Mouse (Mus musculus) stomach, embryonic 15.5 days (tissue): ENCODE data around the gene Olfr692. TPM values are rescaled to one million over a fixed set of nuclear protein-coding genes. Genes with fewer than 3 reads are reported as not detected.
"Not testable (repeated sequence)": the region's sequence is repeated elsewhere in the genome, so short reads cannot be mapped to it uniquely, and the experiment has no call there.

ENCODE experiments used
- ATAC-seq: fragments of 200-750 bp; cut with Nextera tagmentation; 2 replicates; pipeline ENCODE4 v1.8.0; 2017; ENCODE audit warnings: low read depth, moderate number of reproducible peaks, moderate TSS enrichment; ENCODE audit not compliant: insufficient read depth, low FRiP score
- H3K27ac ChIP-seq: fragments of 300-500 bp; sonication (generic); 2 replicates; pipeline ENCODE4 v1.5.1; 2015; ENCODE audit warnings: mild to moderate bottlenecking, inconsistent platforms
- H3K27me3 ChIP-seq: fragments of 300-500 bp; sonication (generic); replicated peaks from 2 replicates; pipeline ENCODE4 v1.6.1; 2015; ENCODE audit warnings: inconsistent platforms
- H3K36me3 ChIP-seq: fragments of 300-500 bp; sonication (generic); 2 replicates; pipeline ENCODE4 v1.6.1; 2015; ENCODE audit warnings: inconsistent platforms
- H3K4me1 ChIP-seq: fragments of 300-500 bp; sonication (generic); 2 replicates; pipeline ENCODE4 v1.6.1; 2015; ENCODE audit warnings: inconsistent platforms
- H3K4me2 ChIP-seq: fragments of 300-500 bp; sonication (generic); 2 replicates; pipeline ENCODE4 v1.6.1; 2015; ENCODE audit warnings: mild to moderate bottlenecking, inconsistent platforms
- H3K4me3 ChIP-seq: fragments of 300-500 bp; sonication (generic); replicated peaks from 2 replicates; pipeline ENCODE4 v1.5.1; 2015; ENCODE audit warnings: inconsistent platforms
- H3K9ac ChIP-seq: fragments of 300-500 bp; sonication (generic); 2 replicates; pipeline ENCODE4 v1.6.1; 2015; ENCODE audit warnings: inconsistent platforms
- H3K9me3 ChIP-seq: fragments of 300-500 bp; sonication (generic); 2 replicates; pipeline ENCODE4 v1.6.1; 2016; ENCODE audit warnings: inconsistent platforms
- WGBS: fragments of 180-500 bp; shearing (Covaris S2); methylation state at CpG from one replicate; pipeline ENCODE4 v1.1.7; 2015; 5-methylcytosine and 5-hydroxymethylcytosine counted together
- polyA plus RNA-seq: library from polyadenylated mRNA; unstranded; fragments of >200 nt; fragmentation: Nextera tagmentation; extraction: Ambion mirVana; gene quantifications from 2 replicates; pipeline ENCODE4 v1.2.1, GENCODE M21; 2015

Gene Olfr692
- polyA plus RNA-seq, 1 experiment from 2014 or later = not detected

- not testable (repeated sequence) for ATAC-seq, H3K4me1 ChIP-seq, H3K36me3 ChIP-seq, H3K4me2 ChIP-seq, H3K9ac ChIP-seq, H3K4me3 ChIP-seq, H3K27ac ChIP-seq, H3K9me3 ChIP-seq, H3K27me3 ChIP-seq
- WGBS = 56% methylated on average over 8 of the region's 8 CpGs
These were observed 44.0 kb downstream of the Olfr692 start for GRCm38 (mm10) chr7:105411874-105412632.

- Histone ChIP-seq H3K27me3 (no peaks in the 10 kb centered on the region), H3K4me3 (no peak overlapping the region), H3K9me3 (no peaks in the 10 kb centered on the region), H3K4me2 (no peak overlapping the region), H3K4me1 (no peaks in the 10 kb centered on the region), H3K27ac (no peak overlapping the region), H3K9ac (no peak overlapping the region), H3K36me3 (no peaks in the 10 kb centered on the region)
- ATAC-seq = no peak
- 48% methylated on average over 6 of the region's 6 CpGs for WGBS
These were observed 46.4 kb downstream of the Olfr692 start for GRCm38 (mm10) chr7:105414385-105414784.

GRCm38 (mm10) chr7:105416529-105416928 lies 48.5 kb downstream of the Olfr692 start:
- no peak for ATAC-seq

DNA sequence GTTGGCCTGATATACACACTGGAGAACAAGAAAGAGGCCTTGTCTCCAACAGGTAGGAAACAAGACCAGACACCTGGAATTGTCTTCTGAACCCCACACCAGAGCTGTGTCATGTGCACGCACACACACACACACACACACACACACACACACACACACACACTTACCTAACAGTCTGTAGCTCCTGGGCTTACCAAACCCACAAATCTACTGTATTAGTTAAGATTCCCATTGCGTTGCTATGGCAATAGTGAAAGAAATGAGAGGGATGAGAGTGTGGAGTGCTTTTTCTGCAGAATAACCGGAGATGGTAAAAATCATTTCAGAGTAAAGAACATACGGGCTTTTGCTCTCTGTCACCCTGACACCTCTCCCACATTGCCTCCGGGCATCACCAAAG lies 50.1 kb downstream of the Olfr692 start:
- H3K27me3 ChIP-seq = no peaks in the 10 kb centered on the region
- H3K9me3 ChIP-seq = no peaks in the 10 kb centered on the region
- H3K9ac ChIP-seq = no peak overlapping the region
- no peaks in the 10 kb centered on the region for H3K4me1 ChIP-seq
- no peak overlapping the region for H3K4me3 ChIP-seq
- H3K36me3 ChIP-seq = no peaks in the 10 kb centered on the region
- WGBS = 84% methylated on average over 5 of the region's 5 CpGs
- ATAC-seq = no peak
- no peak overlapping the region for H3K27ac ChIP-seq
- no peak overlapping the region for H3K4me2 ChIP-seq

More at GRCm38 (mm10) chr7:105416529-105416928, 48.5 kb downstream of the Olfr692 start:
- no peak overlapping the region for H3K27ac ChIP-seq
- no peaks in the 10 kb centered on the region for H3K36me3 ChIP-seq
- H3K9me3 ChIP-seq = no peaks in the 10 kb centered on the region
- H3K4me2 ChIP-seq = no peak overlapping the region
- 87% methylated on average over 7 of the region's 7 CpGs for WGBS
- H3K4me1 ChIP-seq = no peaks in the 10 kb centered on the region
- H3K9ac ChIP-seq = no peak overlapping the region
- no peak overlapping the region for H3K4me3 ChIP-seq
- H3K27me3 ChIP-seq = no peaks in the 10 kb centered on the region

Other genes with a start within 250 kb of the Olfr692 start
- not detected in 2 replicates for gene Olfr683, start 221.2 kb upstream of the Olfr692 start, polyA plus RNA-seq
- not detected in 2 replicates for gene Olfr684, start 204.6 kb upstream of the Olfr692 start, polyA plus RNA-seq
- not detected in 2 replicates for gene Olfr685, start 182.2 kb upstream of the Olfr692 start, polyA plus RNA-seq
- gene Olfr686, start 160.7 kb upstream of the Olfr692 start, polyA plus RNA-seq = not detected in 2 replicates
- gene Olfr688, start 80.1 kb upstream of the Olfr692 start, polyA plus RNA-seq = not detected in 2 replicates
- gene Olfr689, start 57.1 kb upstream of the Olfr692 start, polyA plus RNA-seq = 0.08 TPM in 1 of 2 replicates, not detected in the other
- gene Olfr690, start 34.1 kb upstream of the Olfr692 start, polyA plus RNA-seq = not detected in 2 replicates
- not detected in 2 replicates for gene Olfr691, start 26.0 kb upstream of the Olfr692 start, polyA plus RNA-seq
- not detected in 2 replicates for gene Gm5901, start 6.8 kb downstream of the Olfr692 start, polyA plus RNA-seq
- 40.7 and 44.0 TPM in 2 replicates for gene Fam160a2, start 31.8 kb downstream of the Olfr692 start, polyA plus RNA-seq
- not detected in 2 replicates for gene Cnga4, start 36.3 kb downstream of the Olfr692 start, polyA plus RNA-seq
- 0.52 and 0.57 TPM in 2 replicates for gene Cckbr, start 57.5 kb downstream of the Olfr692 start, polyA plus RNA-seq
- gene Cavin3, start 114.1 kb downstream of the Olfr692 start, polyA plus RNA-seq = 115 and 131 TPM in 2 replicates
- 31.5 and 31.8 TPM in 2 replicates for gene Smpd1, start 186.1 kb downstream of the Olfr692 start, polyA plus RNA-seq
- 31.3 and 36.1 TPM in 2 replicates for gene Apbb1, start 213.4 kb downstream of the Olfr692 start, polyA plus RNA-seq
- 7.0 and 17.7 TPM in 2 replicates for gene Hpx, start 231.9 kb downstream of the Olfr692 start, polyA plus RNA-seq